Comparison of ENCODE assay signal across 15 mouse cellular contexts in genomic region chr15:78482518-78482917, GRCm38 (mm10). TPM values are rescaled to one million over a fixed set of nuclear protein-coding genes. Genes with fewer than 3 reads are reported as not detected.
"Had no signal": no experiment of that assay in that cellular context is flagged by ENCODE, and none has a peak within 500 bp of the region (broad histone marks: within the 10 kb centered on the region; RNA-seq: fewer than 3 reads in every experiment).

No protein-coding gene starts in this region.

- DNase-seq: kidney, postnatal 10 days; kidney, postnatal 36 days; layer of hippocampus, postnatal 36 days; liver; lung, adult 18-20 months; lung, postnatal 10 days; lung, postnatal 36 days; midbrain, embryonic 14.5 days; retina, postnatal 1 day; thymus, adult 18-20 months; thymus, postnatal 36 days had no signal

RNA-seq across cellular contexts. Expression of gene Tmprss6, which starts 14.1 kb away (rescaled TPM):
- total RNA-seq: layer of hippocampus, postnatal 10 days; megakaryocyte progenitor cell, adult 5-6 weeks; megakaryocyte-erythroid progenitor cell, adult 5-6 weeks; midbrain, postnatal 0 days had no signal

RNA-seq across cellular contexts. Expression of gene Kctd17, which starts 54.2 kb away (rescaled TPM):
- total RNA-seq: megakaryocyte-erythroid progenitor cell, adult 5-6 weeks had no signal
